Mouse (Mus musculus) liver, embryonic 16.5 days (tissue): ENCODE measurements around the gene Ctnnd2. TPM values are rescaled to one million over a fixed set of nuclear protein-coding genes. Genes with fewer than 3 reads are reported as not detected.

Experiments
- ATAC-seq: fragments of 200-750 bp; cut with Nextera tagmentation; 2 replicates; pipeline ENCODE4 v1.8.0; 2017; ENCODE audit warnings: low read depth, mild to moderate bottlenecking, moderate number of reproducible peaks, moderate library complexity
- H3K27ac ChIP-seq: fragments of 300-500 bp; sonication (generic); 2 replicates; pipeline ENCODE4 v1.5.1; 2014; ENCODE audit warnings: mild to moderate bottlenecking, low read length
- H3K27me3 ChIP-seq: fragments of 300-500 bp; sonication (generic); 2 replicates; pipeline ENCODE4 v1.6.1; 2014; ENCODE audit warnings: low read depth, low read length, mixed read lengths; ENCODE audit not compliant: control insufficient read depth, insufficient read depth
- H3K36me3 ChIP-seq: fragments of 300-500 bp; sonication (generic); 2 replicates; pipeline ENCODE4 v1.6.1; 2014; ENCODE audit warnings: mild to moderate bottlenecking; ENCODE audit not compliant: control insufficient read depth, insufficient read depth
- H3K4me1 ChIP-seq: fragments of 300-500 bp; sonication (generic); 2 replicates; pipeline ENCODE4 v1.6.1; 2014; ENCODE audit warnings: low read depth, low read length, mixed read lengths; ENCODE audit not compliant: control insufficient read depth
- H3K4me2 ChIP-seq: fragments of 300-500 bp; sonication (generic); 2 replicates; pipeline ENCODE4 v1.6.1; 2014; ENCODE audit warnings: low read depth, low read length, mixed read lengths
- H3K4me3 ChIP-seq: fragments of 300-500 bp; sonication (generic); 2 replicates; pipeline ENCODE4 v1.5.1; 2014; ENCODE audit warnings: low read depth, mild to moderate bottlenecking, low read length
- H3K9ac ChIP-seq: fragments of 300-500 bp; sonication (generic); 2 replicates; pipeline ENCODE4 v1.6.1; 2014; ENCODE audit warnings: low read depth, low read length
- H3K9me3 ChIP-seq: fragments of 300-500 bp; sonication (generic); replicated peaks from 2 replicates; pipeline ENCODE4 v1.6.1; 2016; ENCODE audit warnings: low read length; ENCODE audit not compliant: control insufficient read depth
- WGBS: fragments of 180-500 bp; shearing (Covaris S2); extraction: QIAGEN DNeasy Blood & Tissue Kit; methylation state at CpG from one replicate; pipeline ENCODE4 v1.1.7; 2014; ENCODE audit not compliant: insufficient replicate concordance; 5-methylcytosine and 5-hydroxymethylcytosine counted together
- polyA plus RNA-seq: library from polyadenylated mRNA; unstranded; fragments of >200 nt; fragmentation: Nextera tagmentation; extraction: Ambion mirVana; gene quantifications from 2 replicates; pipeline ENCODE4 v1.2.1, GENCODE M21; 2015

Gene Ctnnd2
- polyA plus RNA-seq, 1 experiment from 2014 or later = 0.28 TPM

- Histone ChIP-seq H3K4me3 (no peak overlapping the region), H3K27me3 (no peaks in the 10 kb centered on the region), H3K4me2 (no peak overlapping the region), H3K36me3 (no peaks in the 10 kb centered on the region), H3K4me1 (no peaks in the 10 kb centered on the region), H3K9me3 (no peaks in the 10 kb centered on the region), H3K9ac (no peak overlapping the region), H3K27ac (no peak overlapping the region)
- ATAC-seq = no peak
- WGBS = 52% methylated on average over 2 of the region's 2 CpGs
These were observed 715.2 kb downstream of the Ctnnd2 start for GRCm38 (mm10) chr15:30887559-30887958.

GRCm38 (mm10) chr15:30891986-30892385 lies 719.6 kb downstream of the Ctnnd2 start:
- Histone ChIP-seq H3K4me2 (no peak overlapping the region), H3K9me3 (no peaks in the 10 kb centered on the region), H3K36me3 (no peaks in the 10 kb centered on the region), H3K4me1 (no peaks in the 10 kb centered on the region), H3K4me3 (no peak overlapping the region), H3K27me3 (no peaks in the 10 kb centered on the region), H3K9ac (no peak overlapping the region), H3K27ac (no peak overlapping the region)
- ATAC-seq = no peak
- 49% methylated on average over 4 of the region's 4 CpGs for WGBS

DNA sequence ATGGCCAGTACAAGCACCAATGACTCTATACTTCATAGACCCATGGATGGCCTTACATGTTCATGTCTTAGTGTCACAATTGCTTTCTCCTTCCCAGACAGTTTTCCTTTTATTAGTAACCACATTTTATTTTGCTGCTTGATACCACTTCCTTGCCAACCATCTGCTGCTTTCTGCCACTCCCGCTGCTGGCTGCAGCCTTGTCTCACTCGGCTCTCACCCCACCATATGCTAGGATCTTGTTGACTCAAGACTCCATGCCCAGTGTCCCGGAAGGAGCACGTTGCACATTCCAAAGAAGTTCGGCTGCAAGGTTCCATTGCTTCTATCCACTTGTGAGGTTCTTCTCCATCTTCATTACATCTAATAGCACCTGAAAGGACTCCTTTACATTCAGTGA lies 722.7 kb downstream of the Ctnnd2 start:
- no peaks in the 10 kb centered on the region for H3K9me3 ChIP-seq
- WGBS = 58% methylated on average over 5 of the region's 5 CpGs
- H3K36me3 ChIP-seq = no peaks in the 10 kb centered on the region
- no peak overlapping the region for H3K4me2 ChIP-seq
- no peaks in the 10 kb centered on the region for H3K4me1 ChIP-seq
- ATAC-seq = no peak
- H3K4me3 ChIP-seq = no peak overlapping the region
- H3K27ac ChIP-seq = no peak overlapping the region
- H3K9ac ChIP-seq = no peak overlapping the region
- no peaks in the 10 kb centered on the region for H3K27me3 ChIP-seq

DNA sequence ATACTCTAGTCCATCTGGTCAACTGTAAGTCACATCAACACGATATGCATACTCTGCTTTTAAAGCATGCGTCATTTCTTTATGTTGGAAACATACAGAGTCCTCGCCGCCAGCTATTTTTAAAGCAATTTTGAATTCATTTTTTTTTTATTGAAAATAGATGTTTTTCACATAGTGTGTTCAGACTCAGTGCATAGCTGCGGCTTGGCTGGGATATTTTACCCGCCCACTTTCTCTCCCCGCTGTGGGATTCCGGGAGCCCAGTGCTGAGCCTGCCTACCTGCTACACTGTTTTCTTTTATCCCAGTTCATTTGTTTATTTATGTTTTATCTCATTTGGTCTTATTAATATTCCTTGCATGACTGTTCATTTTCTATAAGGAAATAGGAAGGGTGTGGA lies 724.9 kb downstream of the Ctnnd2 start:
- H3K27me3 ChIP-seq = no peaks in the 10 kb centered on the region
- WGBS = 76% methylated on average over 8 of the region's 8 CpGs
- H3K27ac ChIP-seq = no peak overlapping the region
- no peaks in the 10 kb centered on the region for H3K36me3 ChIP-seq
- no peak overlapping the region for H3K4me2 ChIP-seq
- H3K9ac ChIP-seq = no peak overlapping the region
- no peak for ATAC-seq
- no peak overlapping the region for H3K4me3 ChIP-seq
- H3K4me1 ChIP-seq = no peaks in the 10 kb centered on the region
- no peaks in the 10 kb centered on the region for H3K9me3 ChIP-seq

- 34% methylated on average over 2 of the region's 2 CpGs for WGBS
- no peaks in the 10 kb centered on the region for H3K36me3 ChIP-seq
- H3K27me3 ChIP-seq = no peaks in the 10 kb centered on the region
- H3K4me3 ChIP-seq = no peak overlapping the region
- no peak overlapping the region for H3K9ac ChIP-seq
- no peaks in the 10 kb centered on the region for H3K4me1 ChIP-seq
- no peaks in the 10 kb centered on the region for H3K9me3 ChIP-seq
- no peak for ATAC-seq
- H3K4me2 ChIP-seq = no peak overlapping the region
- no peak overlapping the region for H3K27ac ChIP-seq
These were observed 735.6 kb downstream of the Ctnnd2 start for GRCm38 (mm10) chr15:30908027-30908426.

- Histone ChIP-seq H3K27me3 (no peaks in the 10 kb centered on the region), H3K9ac (no peak overlapping the region), H3K4me2 (no peak overlapping the region), H3K4me3 (no peak overlapping the region), H3K4me1 (no peaks in the 10 kb centered on the region), H3K36me3 (no peaks in the 10 kb centered on the region), H3K9me3 (no peaks in the 10 kb centered on the region), H3K27ac (no peak overlapping the region)
- 66% methylated on average over 5 of the region's 5 CpGs for WGBS
- ATAC-seq = no peak
These were observed 741.0 kb downstream of the Ctnnd2 start for GRCm38 (mm10) chr15:30913360-30913759.

GRCm38 (mm10) chr15:30925838-30926237 lies 753.4 kb downstream of the Ctnnd2 start:
- no peak overlapping the region for H3K4me3 ChIP-seq
- H3K9ac ChIP-seq = no peak overlapping the region
- H3K36me3 ChIP-seq = no peaks in the 10 kb centered on the region
- no peaks in the 10 kb centered on the region for H3K9me3 ChIP-seq
- no peak for ATAC-seq
- no peaks in the 10 kb centered on the region for H3K4me1 ChIP-seq
- no peak overlapping the region for H3K4me2 ChIP-seq
- no peak overlapping the region for H3K27ac ChIP-seq
- no peaks in the 10 kb centered on the region for H3K27me3 ChIP-seq
- 51% methylated on average over 5 of the region's 5 CpGs for WGBS

DNA sequence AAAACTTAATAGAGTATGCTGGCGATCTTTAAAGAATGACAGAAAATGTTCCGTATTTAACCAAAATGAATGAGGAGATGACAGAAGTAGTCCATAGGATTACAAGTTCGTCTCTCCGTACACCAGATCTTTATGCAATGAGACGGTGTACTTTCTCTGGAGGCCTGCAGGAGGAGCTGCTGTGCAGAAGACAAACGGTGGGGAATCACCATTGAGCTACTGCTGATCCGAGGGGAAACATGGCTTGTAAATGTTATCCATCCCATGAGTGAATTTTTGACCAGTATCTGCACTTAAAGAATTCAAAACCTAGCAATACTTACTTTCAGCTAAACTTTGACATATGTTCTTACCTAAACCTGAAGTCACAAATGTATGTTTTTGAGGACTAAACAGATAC lies 755.2 kb downstream of the Ctnnd2 start:
- no peak for ATAC-seq
- Histone ChIP-seq H3K36me3 (no peaks in the 10 kb centered on the region), H3K27ac (no peak overlapping the region), H3K9ac (no peak overlapping the region), H3K27me3 (no peaks in the 10 kb centered on the region), H3K4me3 (no peak overlapping the region), H3K4me2 (no peak overlapping the region), H3K4me1 (no peaks in the 10 kb centered on the region), H3K9me3 (no peaks in the 10 kb centered on the region)
- WGBS = 46% methylated on average over 7 of the region's 7 CpGs

DNA sequence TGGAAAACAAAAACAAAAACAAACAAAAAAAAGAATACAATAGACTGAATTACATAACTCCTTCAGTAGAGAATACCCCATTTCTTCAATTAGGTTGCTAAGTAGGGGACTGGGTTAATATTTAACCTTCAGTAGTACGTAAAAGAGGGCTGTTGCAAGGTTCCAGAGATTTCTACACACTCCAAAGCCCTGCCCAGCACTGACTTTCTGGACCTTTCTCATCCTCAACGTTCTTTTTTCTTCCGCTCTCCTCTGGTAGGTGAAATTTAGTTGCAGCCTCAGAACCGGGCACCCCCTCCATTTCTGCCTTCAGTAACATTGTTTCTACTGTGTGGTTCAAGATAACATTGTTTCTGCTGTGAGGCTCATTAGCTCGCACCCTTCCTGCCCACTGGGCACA lies 759.5 kb downstream of the Ctnnd2 start:
- H3K4me2 ChIP-seq = no peak overlapping the region
- H3K36me3 ChIP-seq = no peaks in the 10 kb centered on the region
- 59% methylated on average over 5 of the region's 5 CpGs for WGBS
- no peaks in the 10 kb centered on the region for H3K27me3 ChIP-seq
- ATAC-seq = no peak
- no peak overlapping the region for H3K27ac ChIP-seq
- H3K9ac ChIP-seq = no peak overlapping the region
- no peaks in the 10 kb centered on the region for H3K4me1 ChIP-seq
- H3K9me3 ChIP-seq = no peaks in the 10 kb centered on the region
- H3K4me3 ChIP-seq = no peak overlapping the region

GRCm38 (mm10) chr15:30945863-30946262 lies 773.5 kb downstream of the Ctnnd2 start:
- Histone ChIP-seq H3K36me3 (no peaks in the 10 kb centered on the region), H3K4me1 (no peaks in the 10 kb centered on the region), H3K27ac (no peak overlapping the region), H3K4me3 (no peak overlapping the region), H3K27me3 (no peaks in the 10 kb centered on the region), H3K9me3 (no peaks in the 10 kb centered on the region), H3K4me2 (no peak overlapping the region), H3K9ac (no peak overlapping the region)
- 18% methylated on average over 1 of the region's 1 CpGs for WGBS
- ATAC-seq = no peak
